Mouse (Mus musculus): ENCODE measurements around the gene Leprot. TPM values are rescaled to one million over a fixed set of nuclear protein-coding genes. Genes with fewer than 3 reads are reported as not detected.

Gene Leprot
- total and polyA plus RNA-seq, 3 experiments: 51.5 to 51.7 TPM; not detected in 1

DNA sequence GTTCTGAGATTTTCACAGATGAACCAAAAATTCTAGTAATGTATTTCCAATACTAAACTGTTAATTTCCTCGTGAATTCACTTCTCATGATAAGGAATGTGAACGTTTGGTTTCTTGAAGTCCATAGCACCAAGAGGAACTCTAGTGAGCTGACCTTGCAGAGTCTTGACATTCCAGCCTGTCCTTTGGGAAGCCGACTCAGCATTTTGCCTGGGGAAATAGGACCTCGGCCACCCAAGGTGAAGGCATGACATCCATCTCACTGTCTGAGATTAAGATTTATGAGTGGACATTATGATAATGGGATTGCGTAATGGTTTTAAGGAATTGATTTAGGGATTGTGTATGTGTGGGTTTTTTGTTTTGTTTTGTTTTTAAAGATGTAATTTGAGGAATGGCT, 6.9 kb upstream of the Leprot start:
- DNase-seq (ENCODE audit: low read depth, low spot score): no peak
- Histone ChIP-seq H3K27ac (ENCODE audit: control insufficient read depth, low read depth, low read length) (no peak overlapping the region), H3K79me2 (ENCODE audit: control insufficient read depth, insufficient read depth, low read length, poor library complexity) (no peaks in the 10 kb centered on the region), H3K27me3 (ENCODE audit: control insufficient read depth in 1 of 2, insufficient read depth in 2 of 2, low read length in 2 of 2) (no peaks in the 10 kb centered on the region), H3K9ac (ENCODE audit: control insufficient read depth, low read depth, low read length, poor library complexity, severe bottlenecking) (no peak overlapping the region), H3K9me3 (replicated peaks; ENCODE audit: insufficient read depth, low read length) (no peaks in the 10 kb centered on the region), H3K4me1 (ENCODE audit: control insufficient read depth in 1 of 2, insufficient read depth in 2 of 2, low read length in 2 of 2) (no peaks in the 10 kb centered on the region), H3K36me3 (ENCODE audit: control insufficient read depth in 1 of 2, insufficient read depth in 2 of 2, low read length in 2 of 2) (peaks cover 0 to 15% of the 10 kb centered on the region in 2 experiments; a peak in 2 of 4 replicates), H3K4me3 (ENCODE audit: control insufficient read depth in 1 of 2, insufficient read depth in 1 of 2, low read depth in 2 of 2, low read length in 2 of 2) (no peak overlapping the region)
- TF ChIP-seq TAL1 (IDR thresholded peaks at IDR 0.05; ENCODE audit: low read length): no peak
- TF ChIP-seq EP300 (IDR thresholded peaks at IDR 0.05; ENCODE audit: low read depth in 1 of 2, low read length in 2 of 2): no peak
- no peak for TF ChIP-seq CTCF (IDR thresholded peaks at IDR 0.05 in 2 of 3, conservative IDR thresholded peaks at IDR 0.05 in 1 of 3; ENCODE audit: control insufficient read depth in 1 of 3, insufficient read depth in 1 of 3, low read depth in 2 of 3, low read length in 3 of 3, poor library complexity in 1 of 3, severe bottlenecking in 1 of 3)
- TF ChIP-seq GATA1 (IDR thresholded peaks at IDR 0.05; ENCODE audit: low read depth, low read length): no peak
- no peak for TF ChIP-seq MEF2A (IDR thresholded peaks at IDR 0.05; ENCODE audit: extremely low read depth, insufficient replicate concordance, low read depth, low read length, poor library complexity, severe bottlenecking)
- no peak for TF ChIP-seq ZNF384 (IDR thresholded peaks at IDR 0.05; ENCODE audit: low read depth, low read length)
- TF ChIP-seq MYC (IDR thresholded peaks at IDR 0.05; ENCODE audit: low read depth, low read length): no peak
- TF ChIP-seq ELF1 (IDR thresholded peaks at IDR 0.05; ENCODE audit: low read depth, low read length): no peak
- no peak for TF ChIP-seq TCF12 (IDR thresholded peaks at IDR 0.05; ENCODE audit: low read depth, low read length)
- TF ChIP-seq RAD21 (IDR thresholded peaks at IDR 0.05; ENCODE audit: low read depth, low read length): no peak
- no peak for TF ChIP-seq SMC3 (IDR thresholded peaks at IDR 0.05; ENCODE audit: low read depth, low read length)
- TF ChIP-seq RCOR1 (IDR thresholded peaks at IDR 0.05; ENCODE audit: low read depth, low read length): no peak
- TF ChIP-seq E2F4 (IDR thresholded peaks at IDR 0.05; ENCODE audit: borderline replicate concordance, low read depth, low read length): no peak
- TF ChIP-seq POLR2AphosphoS5 (IDR thresholded peaks at IDR 0.05; ENCODE audit: borderline replicate concordance, low read depth, low read length): no peak

DNA sequence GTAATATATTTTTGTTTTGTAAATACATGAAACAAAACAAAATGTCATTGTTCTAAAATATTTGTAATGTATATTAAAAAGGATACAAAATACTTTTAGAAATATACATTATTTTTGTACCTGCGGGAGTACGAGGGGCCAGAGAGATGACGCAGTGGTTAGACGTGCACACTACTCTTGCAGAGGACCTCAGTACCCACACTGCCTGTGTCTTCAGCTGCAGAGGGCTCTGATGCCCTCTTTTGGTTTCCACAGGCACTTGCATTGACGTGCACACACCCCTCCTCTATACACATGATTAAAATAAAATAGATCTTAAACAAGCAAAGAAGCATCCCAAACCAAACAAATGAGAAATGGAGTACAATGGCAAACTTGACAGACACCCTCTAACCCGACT, 4.8 kb upstream of the Leprot start:
- no peak for TF ChIP-seq HCFC1 (IDR thresholded peaks at IDR 0.05; ENCODE audit: low read depth, low read length)
- no peak for TF ChIP-seq MXI1 (IDR thresholded peaks at IDR 0.05; ENCODE audit: low read depth, low read length)
- peak in 1 of 3 experiments; percentile 7; a peak in 1 of 6 replicates for TF ChIP-seq CTCF (IDR thresholded peaks at IDR 0.05 in 2 of 3, conservative IDR thresholded peaks at IDR 0.05 in 1 of 3; ENCODE audit: control insufficient read depth in 1 of 3, insufficient read depth in 1 of 3, low read depth in 2 of 3, low read length in 3 of 3, poor library complexity in 1 of 3, severe bottlenecking in 1 of 3)
- TF ChIP-seq ZKSCAN1 (IDR thresholded peaks at IDR 0.05; ENCODE audit: low read depth, low read length): no peak
- no peak for TF ChIP-seq RCOR1 (IDR thresholded peaks at IDR 0.05; ENCODE audit: low read depth, low read length)
- peak; percentile 15; the same call in 1 of the 2 replicates for TF ChIP-seq SMC3 (IDR thresholded peaks at IDR 0.05; ENCODE audit: low read depth, low read length)
- peak; percentile 8; the same call in 1 of the 2 replicates for TF ChIP-seq RAD21 (IDR thresholded peaks at IDR 0.05; ENCODE audit: low read depth, low read length)
- TF ChIP-seq CHD2 (IDR thresholded peaks at IDR 0.05; ENCODE audit: low read length): no peak
- Histone ChIP-seq H3K9me3 (replicated peaks; ENCODE audit: insufficient read depth, low read length) (no peaks in the 10 kb centered on the region), H3K27me3 (ENCODE audit: control insufficient read depth in 1 of 2, insufficient read depth in 2 of 2, low read length in 2 of 2) (no peaks in the 10 kb centered on the region), H3K4me3 (ENCODE audit: control insufficient read depth in 1 of 2, insufficient read depth in 1 of 2, low read depth in 2 of 2, low read length in 2 of 2) (no peak overlapping the region), H3K4me1 (ENCODE audit: control insufficient read depth in 1 of 2, insufficient read depth in 2 of 2, low read length in 2 of 2) (no peaks in the 10 kb centered on the region), H3K27ac (ENCODE audit: control insufficient read depth, low read depth, low read length) (no peak overlapping the region), H3K79me2 (ENCODE audit: control insufficient read depth, insufficient read depth, low read length, poor library complexity) (peaks cover under 1% of the 10 kb centered on the region; the same call in 1 of the 2 replicates), H3K9ac (ENCODE audit: control insufficient read depth, low read depth, low read length, poor library complexity, severe bottlenecking) (no peak overlapping the region), H3K36me3 (ENCODE audit: control insufficient read depth in 1 of 2, insufficient read depth in 2 of 2, low read length in 2 of 2) (peaks cover 4 to 11% of the 10 kb centered on the region in 2 experiments)
- no peak for DNase-seq (ENCODE audit: low read depth, low spot score)

All from MEL (cell line).